Mouse (Mus musculus): ENCODE results near the gene Ugt1a5. TPM values are rescaled to one million over a fixed set of nuclear protein-coding genes. Genes with fewer than 3 reads are reported as not detected.

Ugt1a5 gene
- polyA plus RNA-seq, 1 experiment from 2014 or later: not detected

DNA sequence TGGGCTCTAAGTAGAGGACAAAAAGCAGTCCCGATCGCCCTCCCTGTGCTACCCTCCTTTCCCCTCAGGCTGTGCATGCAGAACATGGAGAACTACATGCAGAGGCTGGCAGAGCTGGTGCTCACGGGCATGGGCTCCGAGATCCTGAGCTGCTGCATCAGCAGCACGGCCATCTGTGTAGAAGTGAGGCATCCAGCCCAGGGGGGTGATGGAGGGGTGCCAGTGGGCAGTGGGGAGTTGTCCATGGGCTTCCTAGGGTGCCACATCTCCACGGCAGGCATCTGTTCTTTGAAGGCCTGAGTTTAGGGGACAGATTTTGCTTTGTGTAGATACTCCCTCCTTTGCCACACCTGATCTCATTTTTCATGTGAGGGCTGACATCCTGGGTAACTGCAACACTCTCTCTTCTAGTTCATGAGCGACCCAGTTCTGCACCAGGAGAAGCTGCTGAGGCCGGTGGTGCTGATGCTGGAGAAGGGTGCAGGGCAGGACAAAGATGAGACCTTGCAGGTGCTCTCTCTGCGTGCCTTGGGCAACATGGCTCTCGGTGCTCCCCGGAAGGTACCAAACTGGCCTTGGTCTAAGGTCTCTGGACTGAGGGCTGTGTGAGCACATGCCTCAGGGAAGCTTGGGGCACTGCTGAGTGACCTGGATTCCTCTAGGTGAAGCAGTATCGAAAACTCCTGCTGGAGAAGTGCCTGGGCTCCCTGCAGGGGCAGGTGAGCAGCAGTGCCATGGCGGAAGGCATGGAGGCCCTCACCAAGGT is 90.4 kb downstream of the Ugt1a5 start:
- 73% methylated on average over 13 of the region's 13 CpGs for WGBS (ENCODE audit: insufficient replicate concordance)
- H3K27ac ChIP-seq (ENCODE audit: low read depth, low read length): no peak overlapping the region
- H3K36me3 ChIP-seq (ENCODE audit: control insufficient read depth, insufficient read depth, low read length): peaks cover 9% of the 10 kb centered on the region
- H3K9me3 ChIP-seq (replicated peaks; ENCODE audit: control insufficient read depth, low read length): peaks cover 71% of the 10 kb centered on the region
- ATAC-seq (replicated peaks; ENCODE audit: insufficient number of reproducible peaks, low FRiP score, low TSS enrichment): no peak
- H3K4me1 ChIP-seq (ENCODE audit: control insufficient read depth, insufficient read depth, low read length): peaks cover 5% of the 10 kb centered on the region; the same call in 1 of the 2 replicates
- no peak overlapping the region for H3K4me2 ChIP-seq
- no peak overlapping the region for H3K4me3 ChIP-seq (ENCODE audit: low read depth, low read length)
- H3K27me3 ChIP-seq (ENCODE audit: control insufficient read depth, insufficient read depth, low read length): no peaks in the 10 kb centered on the region
- H3K9ac ChIP-seq (ENCODE audit: low read depth, low read length): no peak overlapping the region

DNA sequence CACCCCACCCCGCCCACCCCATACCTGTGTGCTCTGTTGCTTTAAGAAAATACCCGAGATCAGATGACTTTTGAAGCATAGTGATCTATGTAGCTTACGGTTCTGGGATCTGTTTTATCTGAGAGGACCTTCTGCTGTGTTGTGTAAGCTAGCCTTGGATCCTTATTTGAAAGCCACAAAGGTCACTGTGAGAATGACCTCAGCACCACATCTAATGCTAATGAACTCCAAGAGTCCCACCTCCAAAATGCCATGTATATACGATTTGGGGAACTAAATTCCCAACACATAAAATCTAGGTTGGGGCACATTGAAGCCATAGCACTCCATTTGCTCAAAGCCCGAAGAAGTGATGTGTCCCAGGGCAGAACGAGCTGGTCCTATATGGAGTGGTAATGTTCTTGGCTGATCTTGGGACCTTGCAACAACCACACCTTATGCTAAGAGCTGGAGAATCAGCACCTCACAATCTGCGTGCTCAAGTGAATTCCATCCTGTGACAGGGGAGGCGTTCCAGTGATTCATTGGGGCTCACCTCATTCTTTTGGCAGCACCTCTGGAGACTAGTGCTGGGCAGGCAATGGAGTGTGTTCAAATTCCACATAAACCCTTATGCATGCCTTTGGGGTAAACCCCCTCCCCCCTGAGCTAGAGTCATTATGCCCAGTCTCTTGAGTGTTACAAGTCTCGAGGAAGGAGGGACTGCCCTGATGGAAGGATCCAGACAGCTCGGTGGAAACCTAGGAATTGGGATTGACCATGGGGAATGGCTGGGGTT is 91.3 kb downstream of the Ugt1a5 start:
- Histone ChIP-seq H3K27ac (ENCODE audit: low read depth, low read length) (no peak overlapping the region), H3K4me1 (ENCODE audit: control insufficient read depth, insufficient read depth, low read length) (peaks cover 5% of the 10 kb centered on the region; the same call in 1 of the 2 replicates), H3K27me3 (ENCODE audit: control insufficient read depth, insufficient read depth, low read length) (no peaks in the 10 kb centered on the region), H3K9ac (ENCODE audit: low read depth, low read length) (no peak overlapping the region), H3K9me3 (replicated peaks; ENCODE audit: control insufficient read depth, low read length) (peaks cover 66% of the 10 kb centered on the region), H3K4me2 (no peak overlapping the region), H3K36me3 (ENCODE audit: control insufficient read depth, insufficient read depth, low read length) (peaks cover 18% of the 10 kb centered on the region), H3K4me3 (ENCODE audit: low read depth, low read length) (no peak overlapping the region)
- no peak for ATAC-seq (replicated peaks; ENCODE audit: insufficient number of reproducible peaks, low FRiP score, low TSS enrichment)
- WGBS (ENCODE audit: insufficient replicate concordance): 73% methylated on average over 10 of the region's 10 CpGs

DNA sequence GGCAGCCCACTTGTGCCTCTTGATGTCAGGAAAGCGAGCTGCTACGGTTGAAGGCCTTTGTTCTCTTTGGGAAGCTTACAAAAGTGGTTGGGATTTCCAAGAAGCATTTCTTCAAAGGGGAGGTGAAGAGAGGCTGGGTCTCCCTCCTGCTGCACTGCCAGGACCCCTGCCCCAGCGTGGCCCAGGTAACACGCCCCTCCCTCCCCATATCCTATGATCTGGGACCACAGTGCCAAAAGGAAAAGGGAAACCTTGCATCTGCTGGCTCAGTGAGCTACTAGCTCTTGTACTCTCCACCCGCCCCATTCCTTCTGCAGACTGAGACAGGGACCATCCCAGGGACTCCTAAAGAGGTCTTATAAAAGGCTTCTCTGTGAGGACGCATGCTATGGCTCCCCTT is 91.9 kb downstream of the Ugt1a5 start:
- no peak for ATAC-seq (replicated peaks; ENCODE audit: insufficient number of reproducible peaks, low FRiP score, low TSS enrichment)
- Histone ChIP-seq H3K9ac (ENCODE audit: low read depth, low read length) (no peak overlapping the region), H3K27me3 (ENCODE audit: control insufficient read depth, insufficient read depth, low read length) (no peaks in the 10 kb centered on the region), H3K36me3 (ENCODE audit: control insufficient read depth, insufficient read depth, low read length) (peaks cover 24% of the 10 kb centered on the region), H3K9me3 (replicated peaks; ENCODE audit: control insufficient read depth, low read length) (peaks cover 60% of the 10 kb centered on the region), H3K4me2 (no peak overlapping the region), H3K27ac (ENCODE audit: low read depth, low read length) (no peak overlapping the region), H3K4me3 (ENCODE audit: low read depth, low read length) (no peak overlapping the region), H3K4me1 (ENCODE audit: control insufficient read depth, insufficient read depth, low read length) (peaks cover 11% of the 10 kb centered on the region; the same call in 1 of the 2 replicates)
- WGBS (ENCODE audit: insufficient replicate concordance): 78% methylated on average over 6 of the region's 6 CpGs

DNA sequence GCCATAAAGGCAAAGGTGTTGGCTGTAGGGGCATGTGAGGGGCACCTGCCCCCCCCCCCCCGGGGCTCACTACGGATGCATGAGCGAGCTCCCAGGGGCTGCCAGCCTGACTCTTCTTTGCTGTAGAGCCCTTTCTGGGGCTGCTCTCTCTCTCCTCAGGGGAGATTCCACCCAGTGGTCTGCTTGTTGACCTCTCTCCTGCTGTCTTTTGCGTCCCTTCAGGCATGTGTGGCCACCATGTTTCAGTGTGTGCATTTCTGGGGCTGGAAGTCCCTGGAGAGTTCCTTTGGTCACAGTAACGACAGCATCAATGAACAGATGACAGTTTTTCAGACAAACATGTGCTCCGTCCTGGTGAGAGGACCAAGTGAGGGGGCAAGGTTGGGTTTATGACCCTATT is 92.5 kb downstream of the Ugt1a5 start:
- Histone ChIP-seq H3K9me3 (replicated peaks; ENCODE audit: control insufficient read depth, low read length) (peaks cover 56% of the 10 kb centered on the region), H3K36me3 (ENCODE audit: control insufficient read depth, insufficient read depth, low read length) (peaks cover 31% of the 10 kb centered on the region), H3K4me2 (no peak overlapping the region), H3K4me1 (ENCODE audit: control insufficient read depth, insufficient read depth, low read length) (peaks cover 13% of the 10 kb centered on the region; the same call in 1 of the 2 replicates), H3K4me3 (ENCODE audit: low read depth, low read length) (no peak overlapping the region), H3K27me3 (ENCODE audit: control insufficient read depth, insufficient read depth, low read length) (no peaks in the 10 kb centered on the region), H3K9ac (ENCODE audit: low read depth, low read length) (no peak overlapping the region), H3K27ac (ENCODE audit: low read depth, low read length) (no peak overlapping the region)
- 67% methylated on average over 6 of the region's 6 CpGs for WGBS (ENCODE audit: insufficient replicate concordance)
- ATAC-seq (replicated peaks; ENCODE audit: insufficient number of reproducible peaks, low FRiP score, low TSS enrichment): no peak

DNA sequence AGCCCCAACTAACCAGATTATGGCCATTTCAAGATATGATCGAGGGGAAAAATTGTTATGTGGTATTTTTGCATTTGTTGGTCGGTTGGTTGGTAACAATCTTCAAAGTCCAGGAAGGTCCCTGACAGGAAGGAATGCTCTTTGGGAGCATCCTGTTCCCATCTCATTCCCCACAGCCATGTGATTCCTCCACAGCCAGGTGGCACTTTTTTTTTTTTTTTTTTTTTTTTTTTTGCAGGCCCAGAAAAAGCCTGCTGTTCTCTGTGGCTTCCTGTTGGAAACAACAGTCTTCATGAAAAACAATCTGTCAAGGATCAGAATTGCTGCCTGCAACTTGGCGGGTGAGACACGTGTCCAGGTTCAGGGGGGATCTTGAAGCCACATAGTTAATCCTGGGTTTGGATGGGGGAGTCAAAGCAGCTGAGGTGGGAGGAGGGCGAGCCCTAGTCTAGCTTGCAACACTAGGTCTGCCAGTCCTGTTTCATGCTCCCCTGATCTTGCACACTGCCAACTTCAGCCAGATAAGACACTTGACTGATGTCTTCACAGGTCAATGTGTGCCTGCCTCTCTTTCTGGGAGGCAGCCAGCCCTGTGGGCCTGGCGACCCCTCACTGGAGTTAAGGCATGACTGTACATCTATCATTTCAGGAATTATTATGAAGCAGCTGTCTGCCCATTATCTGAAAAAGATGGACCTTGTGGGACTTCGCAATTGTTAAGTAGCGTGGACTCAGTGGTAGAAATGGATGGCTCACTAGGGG is 93.2 kb downstream of the Ugt1a5 start:
- Histone ChIP-seq H3K27ac (ENCODE audit: low read depth, low read length) (no peak overlapping the region), H3K4me1 (ENCODE audit: control insufficient read depth, insufficient read depth, low read length) (peaks cover 13% of the 10 kb centered on the region; the same call in 1 of the 2 replicates), H3K36me3 (ENCODE audit: control insufficient read depth, insufficient read depth, low read length) (peaks cover 38% of the 10 kb centered on the region), H3K4me3 (ENCODE audit: low read depth, low read length) (no peak overlapping the region), H3K27me3 (ENCODE audit: control insufficient read depth, insufficient read depth, low read length) (no peaks in the 10 kb centered on the region), H3K9ac (ENCODE audit: low read depth, low read length) (no peak overlapping the region), H3K4me2 (no peak overlapping the region), H3K9me3 (replicated peaks; ENCODE audit: control insufficient read depth, low read length) (peaks cover 49% of the 10 kb centered on the region)
- peak; percentile 2; the same call in 1 of the 2 replicates for ATAC-seq (replicated peaks; ENCODE audit: insufficient number of reproducible peaks, low FRiP score, low TSS enrichment)
- WGBS (ENCODE audit: insufficient replicate concordance): 66% methylated on average over 8 of the region's 8 CpGs

DNA sequence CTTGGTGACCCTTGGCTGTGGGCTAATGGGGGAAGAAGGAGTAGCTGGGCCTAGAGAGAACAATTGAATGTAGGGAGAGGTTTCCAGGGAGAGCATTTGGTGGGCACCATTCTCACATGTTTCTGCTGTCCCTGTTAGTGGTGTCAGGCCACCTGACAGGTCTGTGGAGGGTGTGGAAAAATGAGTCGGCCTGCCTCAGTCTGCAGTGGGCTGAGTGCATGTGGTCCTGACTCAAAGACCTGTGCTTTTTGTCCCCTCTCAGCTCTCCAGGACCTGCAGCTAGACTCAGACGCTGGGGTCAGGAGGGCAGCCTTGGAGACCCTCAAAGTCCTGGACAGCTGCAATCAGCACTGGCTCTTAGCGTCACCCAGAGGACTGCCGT is 93.8 kb downstream of the Ugt1a5 start:
- Histone ChIP-seq H3K36me3 (ENCODE audit: control insufficient read depth, insufficient read depth, low read length) (peaks cover 43% of the 10 kb centered on the region), H3K27ac (ENCODE audit: low read depth, low read length) (no peak overlapping the region), H3K9me3 (replicated peaks; ENCODE audit: control insufficient read depth, low read length) (peaks cover 43% of the 10 kb centered on the region), H3K27me3 (ENCODE audit: control insufficient read depth, insufficient read depth, low read length) (no peaks in the 10 kb centered on the region), H3K9ac (ENCODE audit: low read depth, low read length) (no peak overlapping the region), H3K4me3 (ENCODE audit: low read depth, low read length) (no peak overlapping the region), H3K4me1 (ENCODE audit: control insufficient read depth, insufficient read depth, low read length) (peaks cover 13% of the 10 kb centered on the region; the same call in 1 of the 2 replicates), H3K4me2 (no peak overlapping the region)
- ATAC-seq (replicated peaks; ENCODE audit: insufficient number of reproducible peaks, low FRiP score, low TSS enrichment): 0 out of 2 replicates have a peak, but pooled peaks have one; percentile 3
- WGBS (ENCODE audit: insufficient replicate concordance): 72% methylated on average over 4 of the region's 4 CpGs

DNA sequence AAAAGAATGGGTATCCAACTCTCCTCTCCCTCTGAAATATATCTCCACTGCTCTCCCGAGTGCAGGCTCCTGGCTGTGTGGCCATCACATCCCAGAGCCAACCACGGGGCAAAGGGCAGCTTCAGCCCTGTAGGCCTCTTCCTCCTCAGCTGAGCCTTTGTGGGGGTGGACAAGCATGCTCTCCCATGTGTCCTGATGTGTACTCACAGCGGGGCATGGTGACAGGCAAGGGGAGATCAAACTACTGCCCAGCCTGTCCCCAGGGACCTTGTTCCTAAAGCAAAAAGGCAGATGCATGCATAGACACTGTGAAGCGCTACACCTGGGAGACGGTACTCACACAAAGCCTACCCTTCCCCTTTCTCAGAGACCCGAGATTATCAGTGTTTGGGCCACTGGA is 94.3 kb downstream of the Ugt1a5 start:
- Histone ChIP-seq H3K36me3 (ENCODE audit: control insufficient read depth, insufficient read depth, low read length) (peaks cover 48% of the 10 kb centered on the region), H3K4me2 (no peak overlapping the region), H3K4me1 (ENCODE audit: control insufficient read depth, insufficient read depth, low read length) (peaks cover 17% of the 10 kb centered on the region; the same call in 1 of the 2 replicates), H3K27ac (ENCODE audit: low read depth, low read length) (no peak overlapping the region), H3K9me3 (replicated peaks; ENCODE audit: control insufficient read depth, low read length) (peaks cover 39% of the 10 kb centered on the region), H3K9ac (ENCODE audit: low read depth, low read length) (no peak overlapping the region), H3K4me3 (ENCODE audit: low read depth, low read length) (no peak overlapping the region), H3K27me3 (ENCODE audit: control insufficient read depth, insufficient read depth, low read length) (no peaks in the 10 kb centered on the region)
- ATAC-seq (replicated peaks; ENCODE audit: insufficient number of reproducible peaks, low FRiP score, low TSS enrichment): 0 out of 2 replicates have a peak, but pooled peaks have one; percentile 1
- WGBS (ENCODE audit: insufficient replicate concordance): 79% methylated on average over 6 of the region's 6 CpGs

DNA sequence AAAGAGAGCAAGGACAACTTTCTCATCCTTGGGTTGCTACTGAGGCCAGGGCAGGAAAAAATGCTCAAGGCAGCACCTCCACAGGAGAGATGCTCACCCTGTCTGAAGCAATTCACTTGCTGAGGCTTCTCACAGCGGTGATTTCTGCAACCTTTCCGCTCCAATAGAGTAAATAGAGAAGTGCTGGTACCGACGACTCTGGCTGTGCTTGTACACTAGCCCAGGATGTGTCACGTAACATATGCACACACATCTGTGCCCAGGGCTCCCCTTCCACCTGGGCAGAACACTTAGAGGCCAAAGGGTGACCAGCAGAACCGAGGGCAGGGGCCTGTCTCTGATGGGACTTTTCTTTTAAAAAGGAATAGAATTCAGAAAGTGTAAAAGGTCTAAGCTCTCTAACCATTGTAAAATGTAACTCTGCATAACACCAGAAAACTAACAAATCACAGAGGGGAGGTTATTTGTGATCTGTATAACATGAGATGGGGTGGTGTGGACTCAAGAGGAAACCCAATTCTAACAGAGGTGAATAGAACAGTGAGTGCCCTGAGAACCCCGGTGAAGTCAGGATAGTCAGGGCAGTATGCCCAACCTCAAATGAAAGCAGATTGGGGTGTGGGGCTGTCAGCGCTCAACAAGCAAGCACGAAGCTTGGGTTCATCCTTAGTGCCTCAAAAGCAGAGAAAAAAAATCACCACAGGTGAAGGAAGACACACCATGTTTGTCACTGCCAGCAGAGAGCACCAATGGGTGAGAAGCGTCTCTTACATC is 95.0 kb downstream of the Ugt1a5 start:
- peaks cover 55% of the 10 kb centered on the region for H3K36me3 ChIP-seq (ENCODE audit: control insufficient read depth, insufficient read depth, low read length)
- peaks cover 37% of the 10 kb centered on the region for H3K9me3 ChIP-seq (replicated peaks; ENCODE audit: control insufficient read depth, low read length)
- WGBS (ENCODE audit: insufficient replicate concordance): 80% methylated on average over 10 of the region's 10 CpGs

More for the DNA sequence above, 95.0 kb downstream of the Ugt1a5 start:
- H3K4me3 ChIP-seq (ENCODE audit: low read depth, low read length): no peak overlapping the region
- H3K27me3 ChIP-seq (ENCODE audit: control insufficient read depth, insufficient read depth, low read length): no peaks in the 10 kb centered on the region
- H3K4me1 ChIP-seq (ENCODE audit: control insufficient read depth, insufficient read depth, low read length): peaks cover 21% of the 10 kb centered on the region
- no peak for ATAC-seq (replicated peaks; ENCODE audit: insufficient number of reproducible peaks, low FRiP score, low TSS enrichment)
- H3K9ac ChIP-seq (ENCODE audit: low read depth, low read length): no peak overlapping the region
- no peak overlapping the region for H3K4me2 ChIP-seq
- no peak overlapping the region for H3K27ac ChIP-seq (ENCODE audit: low read depth, low read length)

All from heart, embryonic 11.5 days (tissue).